Mouse (Mus musculus): ENCODE data around the gene Setd5.

GRCm38 (mm10) chr6:113046041-113046975, 30.9 kb upstream of the Setd5 start, which contains the start of gene Thumpd3:
- TF ChIP-seq CTCF (conservative IDR thresholded peaks at IDR 0.05; ENCODE audit: insufficient read depth, insufficient read length, low read depth, low read length), result no peak
- peak; percentile 90 for TF ChIP-seq POLR2A (IDR thresholded peaks at IDR 0.05; ENCODE audit: low read depth, low read length)

Measured in kidney, adult 2 months (tissue).